Mouse (Mus musculus) ES-E14 (cell line): ENCODE data around the gene H13. TPM values are rescaled to one million over a fixed set of nuclear protein-coding genes. Genes with fewer than 3 reads are reported as not detected.

Experiments
- DNase-seq: peaks from one replicate; pipeline ENCODE4 v3.0.0-alpha.2; 2013; ENCODE audit warnings: low read depth, low spot score
- H3K27ac ChIP-seq: 2 replicates; pipeline ENCODE4 v1.5.1; 2012; ENCODE audit warnings: low read depth, mild to moderate bottlenecking, low read length, moderate library complexity, mixed read lengths; ENCODE audit not compliant: poor library complexity, insufficient read depth, severe bottlenecking
- H3K36me3 ChIP-seq: 2 replicates; pipeline ENCODE4 v1.6.1; 2012; ENCODE audit warnings: mild to moderate bottlenecking, low read length, moderate library complexity, mixed read lengths; ENCODE audit not compliant: control insufficient read depth, poor library complexity, insufficient read depth, severe bottlenecking
- H3K4me1 ChIP-seq, 2 experiments: fragments of 150-350 bp in 1 of 2; sonication (generic) in 1 of 2; 2 replicates each; pipeline ENCODE4 v1.6.1; 2012; ENCODE audit warnings: low read length in 2 of 2, mild to moderate bottlenecking in 1 of 2, mixed read lengths in 1 of 2; ENCODE audit not compliant: control insufficient read depth in 2 of 2, insufficient read depth in 2 of 2, poor library complexity in 1 of 2
- H3K4me3 ChIP-seq, 2 experiments: fragments of 150-350 bp in 1 of 2; sonication (generic) in 1 of 2; 2 replicates each; pipeline ENCODE4 v1.5.1; 2012; ENCODE audit warnings: low read length in 2 of 2, low read depth in 1 of 2, mild to moderate bottlenecking in 1 of 2, mixed read lengths in 1 of 2; ENCODE audit not compliant: insufficient read depth in 1 of 2, poor library complexity in 1 of 2, severe bottlenecking in 1 of 2
- H3K9ac ChIP-seq: 2 replicates; pipeline ENCODE4 v1.6.1; 2012; ENCODE audit warnings: low read depth, mild to moderate bottlenecking, low read length, mixed read lengths; ENCODE audit not compliant: poor library complexity, insufficient read depth, severe bottlenecking
- H3K9me3 ChIP-seq: fragments of 150-350 bp; sonication (generic); 2 replicates; pipeline ENCODE4 v1.6.1; 2012; ENCODE audit warnings: low read depth, mild to moderate bottlenecking, low read length; ENCODE audit not compliant: control insufficient read depth, insufficient read depth
- CHD2 ChIP-seq: IDR thresholded peaks from 2 replicates; pipeline ENCODE4 v1.6.1; 2014; ENCODE audit warnings: mild to moderate bottlenecking, low read depth, low read length, inconsistent platforms
- HCFC1 ChIP-seq: IDR thresholded peaks from 2 replicates; pipeline ENCODE4 v1.6.1; 2012; ENCODE audit warnings: low read length, inconsistent platforms, borderline replicate concordance; ENCODE audit not compliant: insufficient read depth
- MAFK ChIP-seq: IDR thresholded peaks from 2 replicates; pipeline ENCODE4 v1.6.1; 2014; ENCODE audit warnings: mild to moderate bottlenecking, low read depth, low read length, inconsistent platforms; ENCODE audit not compliant: insufficient read depth
- ZC3H11A ChIP-seq: IDR thresholded peaks from 2 replicates; pipeline ENCODE4 v1.6.1; 2012; ENCODE audit warnings: low read depth, mild to moderate bottlenecking, inconsistent platforms, low read length, borderline replicate concordance
- ZNF384 ChIP-seq: IDR thresholded peaks from 2 replicates; pipeline ENCODE4 v1.6.1; 2012; ENCODE audit warnings: low read depth, low read length, inconsistent platforms
- in situ Hi-C, 2 experiments: fragments of 600-800 bp; cut with MboI; formaldehyde crosslinking; loops; one replicate each; pipeline ENCODE4 v1.15.1; 2025; ENCODE audit warnings: low sequenced_read_pairs in 2 of 2, inconsistent platforms in 1 of 2; ENCODE audit not compliant: unreplicated experiment in 2 of 2
- total RNA-seq: library from RNA; depleted of rRNA; stranded (reverse); fragments of 300-350 nt; gene quantifications from 2 replicates; pipeline ENCODE4 v1.2.3, GENCODE M21; 2012

The H13 gene
- total RNA-seq, 1 experiment, result 55.0 TPM

GRCm38 (mm10) chr2:152703596-152704255, 34.5 kb downstream of the H13 start:
- no peak for DNase-seq
- in situ Hi-C loops, result loop anchor here in 1 of 2 experiments (5.0 kb wide), 1 partner anchor 34 kb away; the partner anchor contains the start of gene Id1
- no peak overlapping the region for H3K27ac ChIP-seq
- H3K4me1 ChIP-seq, result peaks cover 8 to 41% of the 10 kb centered on the region in 2 experiments; a peak in 3 of 4 replicates
- H3K36me3 ChIP-seq, result peaks cover 32% of the 10 kb centered on the region; the same call in 1 of the 2 replicates
- peak overlapping the region; percentile 10 to 34; a peak in 3 of 4 replicates for H3K4me3 ChIP-seq
- H3K9ac ChIP-seq, result peak overlapping the region; percentile 27
- no peaks in the 10 kb centered on the region for H3K9me3 ChIP-seq
- TF ChIP-seq MAFK, result no peak
- no peak for TF ChIP-seq HCFC1
- no peak for TF ChIP-seq CHD2

GRCm38 (mm10) chr2:152704256-152704605, 35.0 kb downstream of the H13 start:
- DNase-seq, result no peak
- peaks cover 31% of the 10 kb centered on the region; the same call in 1 of the 2 replicates for H3K36me3 ChIP-seq
- peak overlapping the region in 1 of 2 experiments; percentile 34; a peak in 3 of 4 replicates for H3K4me3 ChIP-seq
- H3K27ac ChIP-seq, result no peak overlapping the region
- in situ Hi-C loops, result loop anchor here in 1 of 2 experiments (5.0 kb wide), 1 partner anchor 33 kb away; the partner anchor contains the start of gene Id1
- TF ChIP-seq ZNF384 (no peak), HCFC1 (no peak), ZC3H11A (no peak), CHD2 (no peak), MAFK (no peak)
- H3K9me3 ChIP-seq, result no peaks in the 10 kb centered on the region
- H3K9ac ChIP-seq, result no peak overlapping the region; the same call in 1 of the 2 replicates
- peaks cover 10 to 37% of the 10 kb centered on the region in 2 experiments; a peak in 3 of 4 replicates for H3K4me1 ChIP-seq

GRCm38 (mm10) chr2:152704811-152705370, 35.6 kb downstream of the H13 start:
- no peaks in the 10 kb centered on the region for H3K9me3 ChIP-seq
- no peak for DNase-seq
- no peak overlapping the region for H3K9ac ChIP-seq
- peaks cover 30% of the 10 kb centered on the region; the same call in 1 of the 2 replicates for H3K36me3 ChIP-seq
- in situ Hi-C loops, result loop anchor here in 1 of 2 experiments (5.0 kb wide), 1 partner anchor 32 kb away; the partner anchor contains the start of gene Id1
- TF ChIP-seq ZC3H11A, result no peak
- no peak for TF ChIP-seq ZNF384
- no peak for TF ChIP-seq HCFC1
- no peak for TF ChIP-seq MAFK
- no peak for TF ChIP-seq CHD2
- no peak overlapping the region for H3K27ac ChIP-seq
- H3K4me1 ChIP-seq, result peaks cover 9 to 36% of the 10 kb centered on the region in 2 experiments; a peak in 3 of 4 replicates
- no peak overlapping the region for H3K4me3 ChIP-seq

GRCm38 (mm10) chr2:152705993-152706571, 36.8 kb downstream of the H13 start:
- Histone ChIP-seq H3K9me3 (no peaks in the 10 kb centered on the region), H3K36me3 (peaks cover 26% of the 10 kb centered on the region; the same call in 1 of the 2 replicates), H3K4me1 (peaks cover 9 to 28% of the 10 kb centered on the region in 2 experiments), H3K4me3 (peak overlapping the region; percentile 44 to 49), H3K9ac (peak overlapping the region; percentile 45; the same call in 1 of the 2 replicates), H3K27ac (no peak overlapping the region)
- in situ Hi-C loops, result no loop called here
- TF ChIP-seq MAFK, result no peak
- TF ChIP-seq CHD2, result no peak
- no peak for TF ChIP-seq HCFC1
- TF ChIP-seq ZNF384, result no peak
- no peak for TF ChIP-seq ZC3H11A
- no peak for DNase-seq
